Mouse (Mus musculus) heart, adult 2 months (tissue): ENCODE measurements around the gene Irf2.

ENCODE experiments used
- CTCF ChIP-seq: fragments of 200-600 bp; IDR thresholded peaks from 2 replicates; pipeline ENCODE4 v1.8.1; 2022; ENCODE audit warnings: antibody characterized with exemption, mild to moderate bottlenecking, moderate library complexity
- EP300 ChIP-seq: fragments of 200-500 bp; IDR thresholded peaks from 2 replicates; pipeline ENCODE4 v1.6.1; 2011; ENCODE audit warnings: low read depth, low read length, control low read depth; ENCODE audit not compliant: insufficient read depth
- POLR2A ChIP-seq: fragments of 200-500 bp; IDR thresholded peaks from 2 replicates; pipeline ENCODE4 v1.6.1; 2011; ENCODE audit warnings: mild to moderate bottlenecking, low read depth, low read length, control low read depth; ENCODE audit not compliant: insufficient read depth

DNA sequence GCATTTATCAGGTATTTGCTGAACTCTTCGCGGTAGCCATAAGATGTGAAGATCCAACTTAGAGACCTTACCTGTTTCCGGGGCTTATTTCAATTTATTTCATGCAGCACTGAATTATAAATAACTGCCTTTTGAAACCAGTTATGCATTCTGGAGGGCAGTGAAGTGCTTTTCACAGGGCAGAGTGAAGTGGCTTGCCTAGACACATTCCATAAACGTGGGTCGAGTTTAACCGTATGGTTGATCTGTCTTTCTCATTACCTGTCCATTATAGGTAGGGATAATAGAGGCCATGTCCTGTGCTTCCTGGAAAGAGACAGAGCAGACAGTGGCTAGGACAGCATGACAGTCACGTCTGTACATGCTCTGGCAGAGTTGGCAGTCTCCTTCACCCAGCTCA is 20.0 kb downstream of the Irf2 start:
- no peak for TF ChIP-seq CTCF
- no peak for TF ChIP-seq EP300
- no peak for TF ChIP-seq POLR2A
